Mouse (Mus musculus) limb, embryonic 14.5 days (tissue): Measurements from ENCODE around the gene Lamtor2. TPM values are rescaled to one million over a fixed set of nuclear protein-coding genes. Genes with fewer than 3 reads are reported as not detected.

Experiments used
- ATAC-seq: fragments of 200-750 bp; cut with Nextera tagmentation; 2 replicates; pipeline ENCODE4 v1.8.0; 2017; ENCODE audit warnings: low read depth, moderate number of reproducible peaks, moderate TSS enrichment; ENCODE audit not compliant: low FRiP score
- DNase-seq: peaks from one replicate; pipeline ENCODE4 v3.0.0-alpha.2; 2015; ENCODE audit warnings: low spot score
- H3K27ac ChIP-seq: fragments of 300-500 bp; sonication (generic); replicated peaks from 2 replicates; pipeline ENCODE4 v1.5.1; 2014; ENCODE audit warnings: low read depth, mild to moderate bottlenecking, low read length, moderate library complexity, mixed read lengths
- H3K27me3 ChIP-seq: fragments of 300-500 bp; sonication (generic); 2 replicates; pipeline ENCODE4 v1.6.1; 2014; ENCODE audit warnings: low read length, mixed read lengths; ENCODE audit not compliant: control insufficient read depth, insufficient read depth
- H3K36me3 ChIP-seq: fragments of 300-500 bp; sonication (generic); 2 replicates; pipeline ENCODE4 v1.6.1; 2014; ENCODE audit warnings: mild to moderate bottlenecking, low read length, moderate library complexity, mixed read lengths; ENCODE audit not compliant: control insufficient read depth, insufficient read depth
- H3K4me1 ChIP-seq: fragments of 300-500 bp; sonication (generic); 2 replicates; pipeline ENCODE4 v1.6.1; 2014; ENCODE audit warnings: antibody characterized with exemption, low read length, mixed read lengths; ENCODE audit not compliant: control insufficient read depth, insufficient read depth
- H3K4me2 ChIP-seq: fragments of 300-500 bp; sonication (generic); replicated peaks from 2 replicates; pipeline ENCODE4 v1.6.1; 2014; ENCODE audit warnings: low read depth, mild to moderate bottlenecking, low read length, moderate library complexity; ENCODE audit not compliant: severe bottlenecking
- H3K4me3 ChIP-seq: fragments of 300-500 bp; sonication (generic); replicated peaks from 2 replicates; pipeline ENCODE4 v1.5.1; 2014; ENCODE audit warnings: low read length
- H3K9ac ChIP-seq: fragments of 300-500 bp; sonication (generic); 2 replicates; pipeline ENCODE4 v1.6.1; 2014; ENCODE audit warnings: mild to moderate bottlenecking, low read depth, low read length, moderate library complexity; ENCODE audit not compliant: severe bottlenecking
- H3K9me3 ChIP-seq: fragments of 300-500 bp; sonication (generic); 2 replicates; pipeline ENCODE4 v1.6.1; 2016; ENCODE audit warnings: low read length; ENCODE audit not compliant: control insufficient read depth
- POLR2A ChIP-seq: fragments of 200-500 bp; IDR thresholded peaks from 2 replicates; pipeline ENCODE4 v1.8.0; 2012; ENCODE audit warnings: inconsistent platforms, mild to moderate bottlenecking, moderate library complexity, borderline replicate concordance; ENCODE audit not compliant: insufficient read depth, insufficient read length; ENCODE audit errors: extremely low read depth
- WGBS: fragments of 180-500 bp; shearing (Covaris S2); extraction: QIAGEN DNeasy Blood & Tissue Kit; methylation state at CpG from one replicate; pipeline ENCODE4 v1.1.7; 2014; 5-methylcytosine and 5-hydroxymethylcytosine counted together
- polyA plus RNA-seq, 2 experiments: library from polyadenylated mRNA; depleted of rRNA in 1 of 2; stranded (reverse) in 1 of 2; unstranded in 1 of 2; fragments of >200 nt; fragmentation: Nextera tagmentation in 1 of 2; extraction: Ambion mirVana in 1 of 2; gene quantifications; 2 replicates each; pipeline versions ENCODE4 v1.2.1 to v1.2.3; 2012 to 2014

Gene Lamtor2
- polyA plus RNA-seq, 2 experiments = 100 to 117 TPM

DNA sequence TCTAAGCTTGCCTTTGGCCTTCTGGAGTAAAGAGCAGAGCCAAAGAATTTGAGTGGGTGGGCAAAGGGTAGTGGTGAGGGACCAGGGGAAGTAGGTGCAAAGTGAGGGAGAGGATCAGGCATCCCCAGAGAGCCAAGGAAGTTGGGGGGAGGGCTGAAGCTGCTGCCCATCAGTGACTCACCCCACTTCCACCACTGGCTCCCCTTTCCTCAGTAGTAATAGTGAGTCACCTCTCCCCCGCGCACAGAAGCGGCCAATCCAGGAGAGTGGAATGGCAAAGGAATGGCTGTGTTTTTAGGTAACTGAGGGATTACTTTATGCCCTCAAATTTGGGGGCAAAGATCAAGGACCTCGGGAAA lies 49.4 kb downstream of the Lamtor2 start:
- Histone ChIP-seq H3K4me3 (peak overlapping the region; percentile 88), H3K9ac (peak overlapping the region; percentile 83; the same call in 1 of the 2 replicates), H3K27me3 (no peaks in the 10 kb centered on the region), H3K9me3 (no peaks in the 10 kb centered on the region), H3K4me1 (peaks cover 50% of the 10 kb centered on the region), H3K36me3 (peaks cover 7% of the 10 kb centered on the region), H3K4me2 (peak overlapping the region; percentile 90), H3K27ac (peak overlapping the region; percentile 91)
- ATAC-seq (peak; percentile 35), DNase-seq (peak; percentile 50)
- no peak for TF ChIP-seq POLR2A
- WGBS = 10% methylated on average over 4 of the region's 4 CpGs

DNA sequence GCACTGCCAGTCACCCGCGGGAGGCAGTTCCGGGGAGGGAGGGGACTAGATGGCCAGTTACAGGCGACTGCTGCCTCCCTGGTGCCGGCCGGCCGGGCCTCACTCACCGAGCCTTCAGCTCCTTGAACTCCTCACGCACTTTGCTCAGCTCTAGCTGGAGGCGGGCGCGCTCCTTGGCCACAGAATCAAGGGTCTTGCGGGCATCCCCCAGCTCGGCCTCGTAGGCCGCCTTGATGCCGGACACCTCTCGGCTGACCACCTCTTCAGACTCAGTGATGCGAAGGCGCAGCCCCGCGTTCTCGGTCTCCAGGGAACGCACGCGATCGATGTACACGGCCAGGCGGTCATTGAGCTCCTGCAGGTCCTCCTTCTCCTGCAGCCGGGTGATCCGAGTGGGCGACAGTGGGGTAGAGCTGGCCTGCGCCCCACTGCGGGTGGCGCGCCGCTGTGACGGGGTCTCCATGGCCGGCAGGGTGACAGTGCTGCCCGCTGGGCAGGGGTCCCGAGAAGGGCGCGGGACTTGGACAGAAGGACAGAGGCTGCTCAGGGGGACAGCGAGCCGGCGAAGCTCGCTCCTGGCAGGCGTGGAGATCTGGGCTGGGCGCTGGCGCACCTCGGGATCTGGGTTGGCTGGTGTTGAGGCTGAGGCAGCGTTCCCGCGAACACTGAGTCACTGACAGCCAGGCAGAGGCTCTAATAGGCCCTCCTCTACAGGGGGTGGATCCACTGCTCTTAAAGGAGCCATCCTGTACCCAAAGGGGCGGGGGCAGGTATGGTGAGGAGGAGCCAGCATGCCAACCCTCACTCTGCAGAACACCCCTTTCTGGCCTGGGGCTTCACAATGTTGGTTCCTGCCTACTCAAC lies 50.0 kb downstream of the Lamtor2 start:
- peak; percentile 95 for DNase-seq
- TF ChIP-seq POLR2A = peak; percentile 75; the same call in 1 of the 2 replicates
- H3K27me3 ChIP-seq = no peaks in the 10 kb centered on the region
- H3K4me1 ChIP-seq = peaks cover 50% of the 10 kb centered on the region
- peak overlapping the region; percentile 90 for H3K4me2 ChIP-seq
- H3K9ac ChIP-seq = peak overlapping the region; percentile 83
- H3K9me3 ChIP-seq = no peaks in the 10 kb centered on the region
- H3K36me3 ChIP-seq = peaks cover 8% of the 10 kb centered on the region
- peak overlapping the region; percentile 88 for H3K4me3 ChIP-seq
- H3K27ac ChIP-seq = peak overlapping the region; percentile 91
- under 1% methylated on average over 54 of the region's 55 CpGs for WGBS
- ATAC-seq = peak; percentile 85

DNA sequence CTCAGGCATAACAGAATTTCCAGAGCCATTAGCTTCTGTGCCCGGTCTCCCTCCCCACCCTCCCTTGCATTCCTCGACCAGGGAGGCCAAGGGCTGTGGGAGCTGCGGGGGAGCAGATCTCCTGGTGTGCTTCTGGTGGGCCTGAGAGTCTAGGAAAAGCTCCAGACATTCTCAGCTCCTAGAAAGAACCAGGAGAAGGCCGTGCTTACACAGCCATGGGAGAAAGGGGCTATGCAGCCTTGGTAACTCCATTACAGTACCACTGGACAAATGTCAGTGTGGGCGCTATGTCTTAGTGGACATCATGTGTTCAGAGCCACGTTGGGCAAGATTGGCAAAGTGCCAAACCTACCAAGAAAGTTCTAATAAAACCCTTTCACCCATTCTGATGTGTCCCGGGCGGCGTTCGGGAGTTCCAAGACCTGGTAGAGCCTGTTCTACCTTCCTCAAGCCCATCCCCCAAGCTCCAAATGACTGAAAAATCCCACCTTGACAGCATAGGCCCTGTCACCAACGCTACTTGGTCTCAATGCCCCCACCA lies 50.8 kb downstream of the Lamtor2 start:
- no peaks in the 10 kb centered on the region for H3K27me3 ChIP-seq
- TF ChIP-seq POLR2A = no peak
- peak overlapping the region; percentile 90 for H3K4me2 ChIP-seq
- ATAC-seq (no peak), DNase-seq (peak; percentile 44)
- no peaks in the 10 kb centered on the region for H3K9me3 ChIP-seq
- H3K4me1 ChIP-seq = peaks cover 50% of the 10 kb centered on the region
- WGBS = 10% methylated on average over 11 of the region's 11 CpGs
- H3K36me3 ChIP-seq = peaks cover 14% of the 10 kb centered on the region
- H3K9ac ChIP-seq = peak overlapping the region; percentile 83
- peak overlapping the region; percentile 91 for H3K27ac ChIP-seq
- peak overlapping the region; percentile 88 for H3K4me3 ChIP-seq

DNA sequence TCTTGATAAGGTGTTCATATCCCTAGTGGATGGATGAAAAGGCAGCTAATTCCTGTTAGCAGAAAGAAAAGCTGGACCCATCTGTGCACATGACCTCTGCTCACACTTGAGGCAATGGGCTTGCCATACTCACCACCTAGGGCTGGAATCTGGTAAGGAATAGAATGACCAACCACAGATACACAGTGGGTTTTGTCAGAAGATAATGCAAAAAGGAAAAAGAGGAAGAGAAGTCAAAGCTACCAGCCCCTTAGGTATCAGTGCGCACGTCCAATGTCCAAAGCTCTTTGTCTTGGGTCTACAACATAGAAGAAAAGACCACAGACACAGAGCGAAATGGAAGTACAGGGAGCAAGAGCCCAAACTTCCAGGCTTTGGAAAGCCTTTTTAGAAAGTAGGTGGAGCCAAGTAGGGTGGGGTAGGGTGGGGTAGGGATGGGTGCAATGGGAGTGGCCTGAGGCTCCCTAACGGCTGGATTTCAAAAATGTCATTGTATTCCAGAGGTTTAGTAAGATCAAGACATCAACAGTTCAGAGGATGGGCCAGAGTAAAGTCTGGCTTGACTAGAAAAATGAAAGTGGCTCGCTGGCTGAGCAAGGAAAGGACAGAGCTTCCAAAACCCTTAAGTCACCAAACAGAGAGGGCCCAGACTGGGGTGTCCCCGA lies 51.4 kb downstream of the Lamtor2 start:
- Histone ChIP-seq H3K4me1 (peaks cover 48% of the 10 kb centered on the region), H3K27me3 (no peaks in the 10 kb centered on the region), H3K9me3 (no peaks in the 10 kb centered on the region), H3K4me2 (peak overlapping the region; percentile 90), H3K27ac (peak overlapping the region; percentile 91), H3K4me3 (peak overlapping the region; percentile 88), H3K9ac (peak overlapping the region; percentile 83), H3K36me3 (peaks cover 14% of the 10 kb centered on the region)
- DNase-seq (no peak), ATAC-seq (no peak)
- 49% methylated on average over 6 of the region's 6 CpGs for WGBS
- no peak for TF ChIP-seq POLR2A

DNA sequence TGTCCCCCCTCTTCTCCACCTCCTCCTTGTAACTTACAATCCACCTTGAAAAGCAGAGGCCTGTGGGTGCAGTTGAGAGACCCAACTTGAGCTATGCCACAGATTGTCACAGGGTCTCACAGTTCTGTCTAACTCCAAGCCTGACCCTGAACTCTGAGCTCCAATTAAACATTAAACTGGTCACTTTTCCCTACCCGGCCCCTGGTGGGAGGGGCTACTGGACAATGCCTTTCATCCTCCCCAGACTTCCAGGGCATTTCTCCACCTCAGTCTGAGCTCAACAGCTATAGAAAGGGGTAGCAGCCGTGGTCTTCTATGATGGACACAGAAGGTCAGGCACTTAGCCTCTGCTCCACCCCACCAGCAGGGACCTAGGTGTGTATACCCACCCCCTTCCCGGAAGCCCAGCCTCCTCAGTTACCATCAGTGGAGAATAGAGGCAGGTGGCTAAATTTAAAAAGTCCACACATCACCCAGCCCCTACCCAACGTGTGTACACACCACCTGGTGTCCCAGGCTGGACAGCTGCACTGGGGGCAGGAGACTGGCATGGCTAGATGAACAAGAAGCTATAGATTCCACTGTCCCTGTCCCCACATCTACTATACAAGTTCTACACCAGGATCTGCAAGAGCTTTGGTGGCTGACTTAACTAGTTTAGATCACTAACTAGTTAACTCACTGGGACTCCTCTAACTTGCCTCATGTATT lies 52.1 kb downstream of the Lamtor2 start:
- peak overlapping the region; percentile 83; the same call in 1 of the 2 replicates for H3K9ac ChIP-seq
- WGBS = 60% methylated on average over 4 of the region's 4 CpGs
- H3K4me3 ChIP-seq = peak overlapping the region; percentile 88
- H3K27ac ChIP-seq = no peak overlapping the region
- H3K27me3 ChIP-seq = no peaks in the 10 kb centered on the region
- no peak for DNase-seq
- ATAC-seq = no peak
- H3K36me3 ChIP-seq = peaks cover 14% of the 10 kb centered on the region
- TF ChIP-seq POLR2A = no peak
- H3K9me3 ChIP-seq = no peaks in the 10 kb centered on the region
- peaks cover 45% of the 10 kb centered on the region for H3K4me1 ChIP-seq
- H3K4me2 ChIP-seq = peak overlapping the region; percentile 90
